In genomic region chrX:77796916-77797315, GRCm38 (mm10) we compare ENCODE assay signal across 8 mouse cellular contexts. TPM values are rescaled to one million over a fixed set of nuclear protein-coding genes. Genes with fewer than 3 reads are reported as not detected.
DNase-seq lines count a peak whose midpoint lies in the region; ATAC-seq and TF ChIP-seq lines count a peak whose summit lies in the region.
"Had no signal": no experiment of that assay in that cellular context is flagged by ENCODE, and none has a peak within 500 bp of the region (broad histone marks: within the 10 kb centered on the region; RNA-seq: fewer than 3 reads in every experiment).

No protein-coding gene starts in this region.

- DNase-seq in lung, adult 2 months = no peak
- peak; percentile 3 for DNase-seq in brain, embryonic 14.5 days (ENCODE audit: low read depth)
- DNase-seq in intestine, embryonic 14.5 days (ENCODE audit: low spot score) = no peak
- DNase-seq in thymus, postnatal 10 days (ENCODE audit: low spot score in 2 of 2) = no peak
- DNase-seq in kidney, adult 8-10 months = no peak
- DNase-seq: right cerebral cortex, postnatal 25 days had no signal

- no peak overlapping the region for H3K9ac ChIP-seq in lung, embryonic 15.5 days
- H3K9ac ChIP-seq in intestine, embryonic 14.5 days (ENCODE audit: low read length) = no peak overlapping the region
- no peak overlapping the region for H3K9ac ChIP-seq in neural tube, embryonic 15.5 days (replicated peaks)

- TF ChIP-seq POLR2A in lung, adult 2 months (IDR thresholded peaks at IDR 0.05; ENCODE audit: borderline replicate concordance, extremely low read depth, low read depth, low read length) = no peak
- no peak for TF ChIP-seq POLR2A in brain, embryonic 14.5 days (IDR thresholded peaks at IDR 0.05; ENCODE audit: borderline replicate concordance, extremely low read depth, insufficient read depth, insufficient read length, poor library complexity, severe bottlenecking)

- peak overlapping the region; percentile 64 for H3K4me2 ChIP-seq in lung, embryonic 15.5 days
- H3K4me2 ChIP-seq in intestine, embryonic 14.5 days (ENCODE audit: low read length) = peak overlapping the region; percentile 60; the same call in 1 of the 2 replicates
- H3K4me2 ChIP-seq in neural tube, embryonic 15.5 days = peak overlapping the region; percentile 68

- 0 out of 2 replicates have a peak overlapping the region, but pooled peaks have one; percentile 91 for H3K27ac ChIP-seq in lung, embryonic 15.5 days
- no peak overlapping the region for H3K27ac ChIP-seq in intestine, embryonic 14.5 days (ENCODE audit: low read depth)
- no peak overlapping the region for H3K27ac ChIP-seq in neural tube, embryonic 15.5 days (replicated peaks)

- WGBS in lung, embryonic 15.5 days = 72% methylated on average over 1 of the region's 1 CpGs
- WGBS in lung, adult 2 months = 79% methylated on average over 1 of the region's 1 CpGs
- WGBS in intestine, embryonic 14.5 days = 90% methylated on average over 1 of the region's 1 CpGs
- WGBS in neural tube, embryonic 15.5 days = 76% methylated on average over 1 of the region's 1 CpGs

- no peak overlapping the region for H3K4me3 ChIP-seq in lung, embryonic 15.5 days
- H3K4me3 ChIP-seq in lung, adult 2 months (replicated peaks; ENCODE audit: extremely low read depth, low read depth, low read length) = no peak overlapping the region
- no peak overlapping the region for H3K4me3 ChIP-seq in intestine, embryonic 14.5 days (ENCODE audit: low read depth, low read length)
- H3K4me3 ChIP-seq in neural tube, embryonic 15.5 days (replicated peaks) = peak overlapping the region; percentile 60

- H3K27me3 ChIP-seq in lung, embryonic 15.5 days = no peaks in the 10 kb centered on the region
- H3K27me3 ChIP-seq in intestine, embryonic 14.5 days (replicated peaks; ENCODE audit: control insufficient read depth, insufficient read depth, low read length) = no peaks in the 10 kb centered on the region
- no peaks in the 10 kb centered on the region for H3K27me3 ChIP-seq in neural tube, embryonic 15.5 days (replicated peaks)

- ATAC-seq in lung, embryonic 15.5 days (ENCODE audit: borderline replicate concordance, extremely low read depth, low FRiP score, low TSS enrichment) = no peak
- ATAC-seq in intestine, embryonic 14.5 days (replicated peaks; ENCODE audit: low FRiP score, low TSS enrichment, low read depth) = no peak
- no peak for ATAC-seq in neural tube, embryonic 15.5 days (ENCODE audit: low FRiP score)

- TF ChIP-seq CTCF in lung, adult 2 months (IDR thresholded peaks at IDR 0.05; ENCODE audit: insufficient read depth, low read length) = no peak
- TF ChIP-seq CTCF in brain, embryonic 14.5 days (IDR thresholded peaks at IDR 0.05; ENCODE audit: borderline replicate concordance, extremely low read depth, insufficient read depth, insufficient read length) = no peak

- no peaks in the 10 kb centered on the region for H3K9me3 ChIP-seq in lung, embryonic 15.5 days
- H3K9me3 ChIP-seq in intestine, embryonic 14.5 days (ENCODE audit: control insufficient read depth, low read length) = no peaks in the 10 kb centered on the region
- no peaks in the 10 kb centered on the region for H3K9me3 ChIP-seq in neural tube, embryonic 15.5 days (replicated peaks)

- no peaks in the 10 kb centered on the region for H3K36me3 ChIP-seq in lung, embryonic 15.5 days
- H3K36me3 ChIP-seq in intestine, embryonic 14.5 days (ENCODE audit: control insufficient read depth, insufficient read depth, low read length) = no peaks in the 10 kb centered on the region
- H3K36me3 ChIP-seq in neural tube, embryonic 15.5 days = no peaks in the 10 kb centered on the region

- H3K4me1 ChIP-seq in lung, embryonic 15.5 days = no peaks in the 10 kb centered on the region
- H3K4me1 ChIP-seq in lung, adult 2 months (ENCODE audit: control insufficient read depth, insufficient read depth, low read length) = peaks cover 6% of the 10 kb centered on the region
- H3K4me1 ChIP-seq in intestine, embryonic 14.5 days (replicated peaks; ENCODE audit: control insufficient read depth, insufficient read depth, low read length) = no peaks in the 10 kb centered on the region
- H3K4me1 ChIP-seq in neural tube, embryonic 15.5 days = peaks cover 17% of the 10 kb centered on the region

RNA-seq across cellular contexts. Expression of gene Prkx, which starts 0.8 kb away (rescaled TPM):
- polyA plus RNA-seq in lung, embryonic 15.5 days (2015; fragmentation: Nextera tagmentation; extraction: Ambion mirVana) = 12.3 and 13.8 TPM in 2 replicates
- 15.0 and 21.8 TPM in 2 replicates for polyA plus RNA-seq in lung, adult 2 months (2012; rRNA removed)
- polyA plus RNA-seq in brain, embryonic 14.5 days (2012; rRNA removed) = 19.8 and 22.3 TPM in 2 replicates
- 10.1 and 11.7 TPM in 2 replicates for polyA plus RNA-seq in intestine, embryonic 14.5 days (2014; fragmentation: Nextera tagmentation; extraction: Ambion mirVana)
- polyA plus RNA-seq in neural tube, embryonic 15.5 days (2015; fragmentation: Nextera tagmentation; extraction: Ambion mirVana) = 21.8 and 22.3 TPM in 2 replicates

RNA-seq across cellular contexts. Expression of gene Pbsn, which starts 56.5 kb away (rescaled TPM):
- polyA plus RNA-seq in lung, embryonic 15.5 days (2015; fragmentation: Nextera tagmentation; extraction: Ambion mirVana) = not detected in 2 replicates
- not detected in 2 replicates for polyA plus RNA-seq in lung, adult 2 months (2012; rRNA removed)
- polyA plus RNA-seq in brain, embryonic 14.5 days (2012; rRNA removed) = not detected in 2 replicates
- not detected in 2 replicates for polyA plus RNA-seq in intestine, embryonic 14.5 days (2014; fragmentation: Nextera tagmentation; extraction: Ambion mirVana)
- polyA plus RNA-seq in neural tube, embryonic 15.5 days (2015; fragmentation: Nextera tagmentation; extraction: Ambion mirVana) = not detected in 2 replicates
